Mouse (Mus musculus): ENCODE results near the gene Gm6899. TPM values are rescaled to one million over a fixed set of nuclear protein-coding genes. Genes with fewer than 3 reads are reported as not detected.

Gene Gm6899
- polyA plus RNA-seq, 1 experiment, result not detected

DNA sequence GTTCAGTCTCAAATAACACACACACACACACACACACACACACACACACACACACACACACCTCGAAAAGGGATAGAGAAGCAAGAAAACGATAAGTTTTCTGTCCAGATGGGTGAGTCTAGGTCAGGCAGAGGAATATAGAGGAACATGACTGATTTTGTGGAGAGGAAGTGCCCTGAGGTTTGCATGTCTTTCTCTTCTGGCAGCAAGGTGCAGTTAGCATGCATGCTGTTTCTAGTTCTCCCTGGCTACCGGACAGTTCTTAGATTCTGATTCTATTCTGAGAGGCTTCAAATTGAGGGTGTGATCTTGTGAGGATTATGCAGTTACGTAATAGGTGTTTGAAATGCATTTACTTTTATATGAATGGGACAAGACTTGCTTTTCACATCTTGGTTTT, 7.7 kb downstream of the Gm6899 start:
- Histone ChIP-seq H3K27ac (ENCODE audit: insufficient read depth, low read length) (no peak overlapping the region), H3K9me3 (replicated peaks; ENCODE audit: control insufficient read depth, insufficient read depth, low read length, poor library complexity, severe bottlenecking) (no peaks in the 10 kb centered on the region), H3K4me1 (ENCODE audit: control insufficient read depth, insufficient read depth, low read length) (no peaks in the 10 kb centered on the region), H3K9ac (ENCODE audit: low read depth, poor library complexity, severe bottlenecking) (no peak overlapping the region), H3K27me3 (ENCODE audit: control insufficient read depth, insufficient read depth, low read length, poor library complexity, severe bottlenecking) (no peaks in the 10 kb centered on the region), H3K36me3 (ENCODE audit: control insufficient read depth, insufficient read depth, low read length, poor library complexity, severe bottlenecking) (no peaks in the 10 kb centered on the region), H3K4me3 (ENCODE audit: low read depth, low read length) (no peak overlapping the region)
- TF ChIP-seq CTCF (IDR thresholded peaks at IDR 0.05; ENCODE audit: low read depth, low read length) (no peak), POLR2A (IDR thresholded peaks at IDR 0.05; ENCODE audit: insufficient read depth, low read length) (no peak), EP300 (IDR thresholded peaks at IDR 0.05; ENCODE audit: insufficient read depth, low read depth, low read length) (no peak)

DNA sequence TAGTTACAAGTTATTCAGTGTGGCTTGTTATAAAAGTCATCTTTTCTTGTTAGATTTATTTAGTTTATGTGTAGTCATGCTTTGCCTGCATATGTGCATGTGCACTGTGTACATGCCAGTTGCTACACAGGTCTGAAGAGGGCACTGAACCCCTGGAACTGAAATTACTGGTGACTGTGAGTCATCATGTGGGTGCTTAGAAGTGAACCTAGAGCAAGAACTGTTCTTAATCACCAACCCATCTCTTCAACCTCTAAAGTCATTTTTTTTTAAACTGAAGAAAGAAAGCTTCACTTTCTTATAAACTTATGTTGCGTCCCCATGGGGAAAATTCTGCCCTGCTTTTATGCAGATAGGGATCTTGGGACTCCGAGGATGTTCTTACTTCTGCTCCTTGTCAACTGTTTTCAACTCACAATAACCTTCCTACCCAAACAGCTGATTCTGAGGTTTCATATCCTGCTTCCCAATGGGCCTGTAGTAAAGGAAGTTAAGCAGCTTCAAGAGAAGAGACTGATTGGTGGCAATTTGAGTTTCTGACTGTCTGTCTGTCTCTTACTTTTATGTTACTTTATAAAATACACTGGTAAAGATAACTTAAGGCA, 8.6 kb downstream of the Gm6899 start:
- Histone ChIP-seq H3K9ac (ENCODE audit: low read depth, poor library complexity, severe bottlenecking) (no peak overlapping the region), H3K27ac (ENCODE audit: insufficient read depth, low read length) (no peak overlapping the region), H3K9me3 (replicated peaks; ENCODE audit: control insufficient read depth, insufficient read depth, low read length, poor library complexity, severe bottlenecking) (no peaks in the 10 kb centered on the region), H3K27me3 (ENCODE audit: control insufficient read depth, insufficient read depth, low read length, poor library complexity, severe bottlenecking) (no peaks in the 10 kb centered on the region), H3K4me3 (ENCODE audit: low read depth, low read length) (no peak overlapping the region), H3K4me1 (ENCODE audit: control insufficient read depth, insufficient read depth, low read length) (no peaks in the 10 kb centered on the region), H3K36me3 (ENCODE audit: control insufficient read depth, insufficient read depth, low read length, poor library complexity, severe bottlenecking) (no peaks in the 10 kb centered on the region)
- TF ChIP-seq POLR2A (IDR thresholded peaks at IDR 0.05; ENCODE audit: insufficient read depth, low read length) (no peak), EP300 (IDR thresholded peaks at IDR 0.05; ENCODE audit: insufficient read depth, low read depth, low read length) (no peak), CTCF (IDR thresholded peaks at IDR 0.05; ENCODE audit: low read depth, low read length) (no peak)

DNA sequence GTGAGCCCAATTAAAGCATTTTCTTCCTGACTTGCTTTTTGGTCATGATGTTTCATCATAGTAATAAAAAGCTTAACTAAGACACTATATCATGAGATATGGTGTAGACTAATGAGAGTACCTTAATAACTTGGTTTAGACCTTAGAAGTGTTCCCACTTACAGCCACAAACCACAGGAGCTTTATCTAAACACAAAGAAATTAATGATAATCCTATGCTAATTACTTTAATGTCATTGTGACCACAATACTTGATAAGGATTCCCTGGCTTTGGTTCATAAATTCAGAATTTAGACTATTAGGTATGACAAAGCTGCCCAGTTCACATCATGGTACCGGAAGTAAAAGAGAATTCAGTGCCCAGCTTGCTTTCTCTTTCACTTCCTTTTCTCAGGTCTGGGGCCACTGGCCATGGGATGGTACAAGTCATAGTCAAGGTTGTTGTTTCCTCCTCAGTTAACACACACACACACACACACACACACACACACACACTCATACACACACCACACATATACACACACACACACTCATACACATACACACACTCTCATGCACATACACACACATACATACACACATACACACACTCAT, 11.1 kb downstream of the Gm6899 start:
- Histone ChIP-seq H3K36me3 (ENCODE audit: control insufficient read depth, insufficient read depth, low read length, poor library complexity, severe bottlenecking) (no peaks in the 10 kb centered on the region), H3K27me3 (ENCODE audit: control insufficient read depth, insufficient read depth, low read length, poor library complexity, severe bottlenecking) (no peaks in the 10 kb centered on the region), H3K4me3 (ENCODE audit: low read depth, low read length) (no peak overlapping the region), H3K27ac (ENCODE audit: insufficient read depth, low read length) (no peak overlapping the region), H3K4me1 (ENCODE audit: control insufficient read depth, insufficient read depth, low read length) (no peaks in the 10 kb centered on the region), H3K9me3 (replicated peaks; ENCODE audit: control insufficient read depth, insufficient read depth, low read length, poor library complexity, severe bottlenecking) (no peaks in the 10 kb centered on the region), H3K9ac (ENCODE audit: low read depth, poor library complexity, severe bottlenecking) (no peak overlapping the region)
- TF ChIP-seq CTCF (IDR thresholded peaks at IDR 0.05; ENCODE audit: low read depth, low read length) (no peak), POLR2A (IDR thresholded peaks at IDR 0.05; ENCODE audit: insufficient read depth, low read length) (no peak), EP300 (IDR thresholded peaks at IDR 0.05; ENCODE audit: insufficient read depth, low read depth, low read length) (no peak)

DNA sequence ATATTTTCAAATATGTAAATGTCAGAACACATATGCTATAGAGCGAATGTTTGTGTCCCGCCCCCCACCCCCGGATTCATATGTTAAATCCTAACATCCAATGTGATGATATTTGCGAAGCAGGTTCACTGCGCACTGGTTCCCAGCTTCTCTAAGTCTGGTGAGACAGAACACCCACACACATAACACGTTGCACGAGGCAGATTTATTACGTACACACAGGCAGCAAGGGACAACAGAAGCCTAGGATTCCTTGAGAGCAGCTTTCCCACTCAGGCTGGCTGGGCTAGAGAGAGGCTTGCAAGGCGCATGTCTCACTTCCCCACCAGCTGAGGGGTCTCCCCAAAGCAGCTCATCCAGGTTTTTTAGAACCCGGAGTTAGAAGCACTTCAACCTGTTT, 15.8 kb downstream of the Gm6899 start:
- Histone ChIP-seq H3K27me3 (ENCODE audit: control insufficient read depth, insufficient read depth, low read length, poor library complexity, severe bottlenecking) (no peaks in the 10 kb centered on the region), H3K9ac (ENCODE audit: low read depth, poor library complexity, severe bottlenecking) (no peak overlapping the region), H3K36me3 (ENCODE audit: control insufficient read depth, insufficient read depth, low read length, poor library complexity, severe bottlenecking) (no peaks in the 10 kb centered on the region), H3K27ac (ENCODE audit: insufficient read depth, low read length) (no peak overlapping the region), H3K4me1 (ENCODE audit: control insufficient read depth, insufficient read depth, low read length) (no peaks in the 10 kb centered on the region), H3K9me3 (replicated peaks; ENCODE audit: control insufficient read depth, insufficient read depth, low read length, poor library complexity, severe bottlenecking) (no peaks in the 10 kb centered on the region), H3K4me3 (ENCODE audit: low read depth, low read length) (no peak overlapping the region)
- TF ChIP-seq CTCF (IDR thresholded peaks at IDR 0.05; ENCODE audit: low read depth, low read length) (no peak), EP300 (IDR thresholded peaks at IDR 0.05; ENCODE audit: insufficient read depth, low read depth, low read length) (no peak), POLR2A (IDR thresholded peaks at IDR 0.05; ENCODE audit: insufficient read depth, low read length) (no peak)

DNA sequence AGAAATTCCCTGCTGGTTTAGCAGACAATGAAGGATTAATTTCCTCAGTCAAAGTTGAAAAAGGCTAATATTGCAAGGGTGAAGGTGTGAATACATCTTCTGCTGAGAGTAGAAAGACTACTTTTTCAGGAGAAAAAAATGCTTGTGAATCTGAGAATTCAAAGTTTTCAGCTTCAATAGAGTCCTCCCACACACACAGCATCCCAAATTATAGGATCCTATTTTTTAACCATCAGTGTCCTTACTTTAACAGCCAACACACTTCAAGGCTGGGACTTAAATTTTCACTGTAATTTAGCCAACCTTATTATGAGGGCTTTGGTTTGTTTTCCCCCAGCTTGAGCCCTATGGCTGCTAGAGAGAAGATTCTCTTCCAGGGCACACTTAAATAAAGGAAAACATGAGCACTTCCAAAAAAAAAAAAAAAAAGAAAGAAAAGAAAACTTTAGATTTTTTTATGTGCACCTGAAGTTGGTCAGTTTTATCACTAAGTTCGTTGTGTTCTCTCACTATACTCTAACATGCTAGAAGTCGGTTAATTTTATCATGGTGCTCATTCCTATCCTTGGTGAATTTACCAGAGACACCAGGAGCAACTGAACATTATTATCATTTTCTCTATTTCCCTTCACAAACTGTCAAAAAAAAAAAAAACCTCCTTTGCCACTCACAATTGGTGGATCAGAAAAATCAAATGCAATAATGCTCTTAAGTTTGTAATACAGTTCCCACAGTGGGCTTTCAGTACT, 25.6 kb downstream of the Gm6899 start:
- Histone ChIP-seq H3K9me3 (replicated peaks; ENCODE audit: control insufficient read depth, insufficient read depth, low read length, poor library complexity, severe bottlenecking) (no peaks in the 10 kb centered on the region), H3K9ac (ENCODE audit: low read depth, poor library complexity, severe bottlenecking) (no peak overlapping the region), H3K27me3 (ENCODE audit: control insufficient read depth, insufficient read depth, low read length, poor library complexity, severe bottlenecking) (no peaks in the 10 kb centered on the region), H3K27ac (ENCODE audit: insufficient read depth, low read length) (no peak overlapping the region), H3K36me3 (ENCODE audit: control insufficient read depth, insufficient read depth, low read length, poor library complexity, severe bottlenecking) (no peaks in the 10 kb centered on the region), H3K4me3 (ENCODE audit: low read depth, low read length) (no peak overlapping the region), H3K4me1 (ENCODE audit: control insufficient read depth, insufficient read depth, low read length) (no peaks in the 10 kb centered on the region)
- TF ChIP-seq EP300 (IDR thresholded peaks at IDR 0.05; ENCODE audit: insufficient read depth, low read depth, low read length) (no peak), CTCF (IDR thresholded peaks at IDR 0.05; ENCODE audit: low read depth, low read length) (no peak), POLR2A (IDR thresholded peaks at IDR 0.05; ENCODE audit: insufficient read depth, low read length) (no peak)

DNA sequence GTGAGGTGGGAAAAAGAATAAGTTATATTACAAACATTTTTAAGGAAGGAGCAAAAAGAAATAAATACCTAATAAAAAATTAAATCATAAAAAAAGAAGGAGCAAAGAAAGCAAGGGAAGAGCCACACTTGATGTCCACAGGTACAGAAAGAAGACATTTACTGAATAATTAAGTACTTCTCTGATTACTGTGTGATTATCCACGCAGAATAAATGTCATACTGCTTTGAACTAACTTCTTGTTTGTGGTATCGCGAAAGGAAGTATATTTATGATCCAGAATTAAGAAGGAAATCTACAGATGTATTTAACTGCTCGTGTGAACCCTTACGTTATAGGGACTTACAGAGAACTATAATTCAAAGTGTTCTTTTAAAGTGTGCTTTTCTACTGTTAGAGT, 29.7 kb downstream of the Gm6899 start:
- Histone ChIP-seq H3K9me3 (replicated peaks; ENCODE audit: control insufficient read depth, insufficient read depth, low read length, poor library complexity, severe bottlenecking) (no peaks in the 10 kb centered on the region), H3K27me3 (ENCODE audit: control insufficient read depth, insufficient read depth, low read length, poor library complexity, severe bottlenecking) (no peaks in the 10 kb centered on the region), H3K27ac (ENCODE audit: insufficient read depth, low read length) (no peak overlapping the region), H3K36me3 (ENCODE audit: control insufficient read depth, insufficient read depth, low read length, poor library complexity, severe bottlenecking) (no peaks in the 10 kb centered on the region), H3K4me3 (ENCODE audit: low read depth, low read length) (no peak overlapping the region), H3K9ac (ENCODE audit: low read depth, poor library complexity, severe bottlenecking) (no peak overlapping the region), H3K4me1 (ENCODE audit: control insufficient read depth, insufficient read depth, low read length) (no peaks in the 10 kb centered on the region)
- TF ChIP-seq CTCF (IDR thresholded peaks at IDR 0.05; ENCODE audit: low read depth, low read length) (no peak), POLR2A (IDR thresholded peaks at IDR 0.05; ENCODE audit: insufficient read depth, low read length) (no peak), EP300 (IDR thresholded peaks at IDR 0.05; ENCODE audit: insufficient read depth, low read depth, low read length) (no peak)
